Mouse (Mus musculus) C2C12 (cell line): ENCODE data around the gene Hipk2. TPM values are rescaled to one million over a fixed set of nuclear protein-coding genes. Genes with fewer than 3 reads are reported as not detected.

ENCODE experiments used
- H3K27me3 ChIP-seq: one replicate; pipeline ENCODE4 v1.6.1; 2011; ENCODE audit not compliant: control insufficient read depth, insufficient read depth, insufficient read length
- H3K36me3 ChIP-seq: one replicate; pipeline ENCODE4 v1.6.1; 2011; ENCODE audit not compliant: control insufficient read depth, insufficient read depth
- H3K4me3 ChIP-seq: one replicate; pipeline ENCODE4 v1.5.1; 2011; ENCODE audit warnings: mild to moderate bottlenecking, control low read depth; ENCODE audit not compliant: poor library complexity, insufficient read depth, severe bottlenecking
- H3K79me2 ChIP-seq: one replicate; pipeline ENCODE4 v1.6.1; 2011; ENCODE audit not compliant: control insufficient read depth, insufficient read depth
- H3K79me3 ChIP-seq: one replicate; pipeline ENCODE4 v1.6.1; 2011; ENCODE audit warnings: low read depth, control low read depth
- H3ac ChIP-seq: one replicate; pipeline ENCODE3; 2011; ENCODE audit warnings: low read depth; ENCODE audit not compliant: control insufficient read depth, insufficient read length
- CEBPB ChIP-seq: IDR thresholded peaks from one replicate; pipeline ENCODE4 v1.6.1; 2011; ENCODE audit warnings: low read depth, mild to moderate bottlenecking, control low read depth, moderate library complexity
- CTCF ChIP-seq: IDR thresholded peaks from one replicate; pipeline ENCODE4 v1.5.1; 2011; ENCODE audit not compliant: control insufficient read depth, insufficient read depth, insufficient read length
- FOSL1 ChIP-seq: IDR thresholded peaks from one replicate; pipeline ENCODE4 v1.8.0; 2011; ENCODE audit warnings: mild to moderate bottlenecking, low read length; ENCODE audit not compliant: poor library complexity, insufficient read depth, severe bottlenecking
- MAX ChIP-seq: IDR thresholded peaks from one replicate; pipeline ENCODE4 v1.6.1; 2011; ENCODE audit warnings: mild to moderate bottlenecking, control low read depth
- MYOD1 ChIP-seq: IDR thresholded peaks from one replicate; pipeline ENCODE4 v1.6.1; 2011; ENCODE audit warnings: low read depth; ENCODE audit not compliant: control insufficient read depth, insufficient read length
- MYOG ChIP-seq: IDR thresholded peaks from one replicate; pipeline ENCODE4 v1.6.1; 2011; ENCODE audit not compliant: control insufficient read depth, insufficient read length; ENCODE audit errors: extremely low read depth
- USF1 ChIP-seq: IDR thresholded peaks from one replicate; pipeline ENCODE4 v1.6.1; 2011; ENCODE audit warnings: low read depth, mild to moderate bottlenecking, control low read depth, moderate library complexity
- long read RNA-seq, 2 experiments: library from polyadenylated mRNA; unstranded; transcript quantifications; one replicate each; pipeline ENCODE4 v2.0.0; 2019 to 2020
- polyA plus RNA-seq: library from polyadenylated mRNA; unstranded; fragments of >200 nt; fragmentation: generic; extraction: Trizol; gene quantifications from one replicate; pipeline ENCODE4 v1.2.1, GENCODE M21; 2012; ENCODE audit warnings: missing spikeins

The Hipk2 gene
- polyA plus RNA-seq = 13.6 TPM
- long read RNA-seq, experiment 1, partial matches to known transcripts = 1 of 2 reads
- long read RNA-seq, experiment 1, other reads (novel, unspliced or antisense) = 1 of 2 reads
- long read RNA-seq, experiment 2, partial matches to known transcripts = 2 of 11 reads
- long read RNA-seq, experiment 2, other reads (novel, unspliced or antisense) = 9 of 11 reads

- H3K36me3 ChIP-seq = no peaks in the 10 kb centered on the region
- peaks cover 45% of the 10 kb centered on the region for H3K79me2 ChIP-seq
- peaks cover 30% of the 10 kb centered on the region for H3K79me3 ChIP-seq
- peak within 1 kb of the TSS; percentile 73 for H3K4me3 ChIP-seq
- no peaks in the 10 kb centered on the region for H3K27me3 ChIP-seq
- peak within 1 kb of the TSS; percentile 81 for H3ac ChIP-seq
- no peak for TF ChIP-seq MAX
- TF ChIP-seq CEBPB = no peak
- TF ChIP-seq MYOG = no peak
- TF ChIP-seq MYOD1 = no peak
- TF ChIP-seq USF1 = no peak
- TF ChIP-seq FOSL1 = no peak
- no peak for TF ChIP-seq CTCF
These were observed at the start of gene Hipk2 for GRCm38 (mm10) chr6:38876071-38876911. Hipk2 (minus strand) TSS chr6:38876165.

- Histone ChIP-seq H3K4me3 (no peak overlapping the region), H3ac (no peak overlapping the region), H3K27me3 (no peaks in the 10 kb centered on the region), H3K79me2 (no peaks in the 10 kb centered on the region), H3K79me3 (no peaks in the 10 kb centered on the region), H3K36me3 (no peaks in the 10 kb centered on the region)
- TF ChIP-seq USF1 = no peak
- TF ChIP-seq MYOD1 = no peak
- TF ChIP-seq MYOG = no peak
- no peak for TF ChIP-seq CTCF
- TF ChIP-seq CEBPB = no peak
- no peak for TF ChIP-seq MAX
- TF ChIP-seq FOSL1 = no peak
These were observed 49.8 kb upstream of the Hipk2 start for GRCm38 (mm10) chr6:38925719-38926118.

- no peak overlapping the region for H3K4me3 ChIP-seq
- H3K79me3 ChIP-seq = no peaks in the 10 kb centered on the region
- no peaks in the 10 kb centered on the region for H3K36me3 ChIP-seq
- H3ac ChIP-seq = no peak overlapping the region
- H3K79me2 ChIP-seq = no peaks in the 10 kb centered on the region
- TF ChIP-seq FOSL1 = no peak
- TF ChIP-seq MYOG = no peak
- no peak for TF ChIP-seq MYOD1
- no peak for TF ChIP-seq CTCF
- no peak for TF ChIP-seq MAX
- no peak for TF ChIP-seq CEBPB
- TF ChIP-seq USF1 = no peak
- H3K27me3 ChIP-seq = no peaks in the 10 kb centered on the region
These were observed 48.2 kb upstream of the Hipk2 start for GRCm38 (mm10) chr6:38923870-38924817.

- Histone ChIP-seq H3K36me3 (no peaks in the 10 kb centered on the region), H3K79me2 (no peaks in the 10 kb centered on the region), H3K79me3 (no peaks in the 10 kb centered on the region), H3K4me3 (no peak overlapping the region), H3K27me3 (no peaks in the 10 kb centered on the region), H3ac (no peak overlapping the region)
- TF ChIP-seq USF1 (no peak), CEBPB (no peak), FOSL1 (no peak), CTCF (no peak), MYOG (no peak), MYOD1 (no peak), MAX (no peak)
These were observed 47.5 kb upstream of the Hipk2 start for GRCm38 (mm10) chr6:38923450-38923849.

GRCm38 (mm10) chr6:38922517-38922916 lies 46.6 kb upstream of the Hipk2 start:
- TF ChIP-seq CTCF (no peak), FOSL1 (no peak), MYOD1 (no peak), MYOG (no peak), CEBPB (no peak), USF1 (no peak), MAX (no peak)
- no peaks in the 10 kb centered on the region for H3K79me3 ChIP-seq
- H3K36me3 ChIP-seq = no peaks in the 10 kb centered on the region
- H3ac ChIP-seq = no peak overlapping the region
- no peak overlapping the region for H3K4me3 ChIP-seq
- H3K79me2 ChIP-seq = no peaks in the 10 kb centered on the region
- no peaks in the 10 kb centered on the region for H3K27me3 ChIP-seq
